Mouse (Mus musculus): Measurements from ENCODE around the gene Tmprss5. TPM values are rescaled to one million over a fixed set of nuclear protein-coding genes. Genes with fewer than 3 reads are reported as not detected.
A peak's percentile ranks its signal among the peaks of the same experiment; 100 is the strongest.

Gene Tmprss5
- not detected in 2 replicates for polyA plus RNA-seq (2015; fragmentation: Nextera tagmentation; extraction: Ambion mirVana)

DNA sequence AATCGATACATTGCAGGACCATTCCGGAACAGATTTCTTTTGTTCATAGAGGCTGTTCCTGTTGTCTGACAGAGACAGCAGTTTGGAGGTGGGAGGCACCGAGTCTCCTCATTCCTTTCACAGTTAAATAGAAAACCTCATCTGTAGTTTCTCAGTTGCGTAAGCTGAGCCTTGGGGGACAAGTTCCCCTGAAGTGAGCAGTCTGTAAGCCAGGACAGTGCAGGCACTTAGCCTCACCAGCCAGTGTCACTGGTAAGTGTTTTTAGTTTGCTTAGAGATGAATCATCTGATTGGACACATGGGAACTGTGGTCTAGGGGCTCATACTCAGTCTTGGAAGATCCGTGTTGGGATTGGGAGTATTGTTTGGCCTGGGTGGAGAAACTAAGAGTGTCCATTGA is at the start of gene Tmprss5:
TSS of gene Tmprss5 (plus strand) at position 154 of the 400 bp plus-strand sequence.
- H3K9me3 ChIP-seq (replicated peaks) = no peaks in the 10 kb centered on the region
- WGBS (ENCODE audit: insufficient replicate concordance) = 78% methylated on average over 5 of the region's 5 CpGs
- no peak within 1 kb of the TSS for H3K4me3 ChIP-seq (replicated peaks)
- H3K27me3 ChIP-seq = no peaks in the 10 kb centered on the region
- no peak within 1 kb of the TSS for H3K27ac ChIP-seq (replicated peaks)
- H3K4me2 ChIP-seq = no peak within 1 kb of the TSS
- peaks cover 53% of the 10 kb centered on the region for H3K36me3 ChIP-seq (replicated peaks)
- ATAC-seq (ENCODE audit: insufficient read depth) = no peak
- H3K4me1 ChIP-seq (replicated peaks) = no peaks in the 10 kb centered on the region
- no peak within 1 kb of the TSS for H3K9ac ChIP-seq

DNA sequence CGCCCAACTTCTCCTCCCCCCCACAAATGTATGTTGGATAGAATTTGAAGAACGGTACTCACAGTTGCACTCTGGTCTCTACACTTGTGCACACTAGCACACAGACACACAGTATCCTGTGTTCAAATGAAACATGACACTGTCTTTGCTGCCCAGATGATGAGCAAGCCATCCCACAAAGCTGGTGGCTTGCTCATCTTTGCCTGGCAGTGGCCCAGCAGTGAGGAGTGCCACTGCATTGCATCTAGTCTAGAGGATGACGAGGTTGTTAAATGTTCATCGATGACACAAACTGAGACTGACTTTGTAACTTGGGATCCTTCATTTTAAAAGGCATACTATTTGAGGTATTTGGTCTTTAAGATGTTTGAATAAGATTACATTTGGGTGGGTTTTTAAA is 46.3 kb upstream of the Tmprss5 start:
- Histone ChIP-seq H3K27me3 (no peaks in the 10 kb centered on the region), H3K9me3 (replicated peaks) (no peaks in the 10 kb centered on the region), H3K4me3 (replicated peaks) (no peak overlapping the region), H3K4me1 (replicated peaks) (no peaks in the 10 kb centered on the region), H3K27ac (replicated peaks) (no peak overlapping the region), H3K9ac (no peak overlapping the region), H3K4me2 (no peak overlapping the region), H3K36me3 (replicated peaks) (peaks cover 25% of the 10 kb centered on the region)
- WGBS (ENCODE audit: insufficient replicate concordance) = 72% methylated on average over 4 of the region's 4 CpGs
- ATAC-seq (ENCODE audit: insufficient read depth) = no peak

DNA sequence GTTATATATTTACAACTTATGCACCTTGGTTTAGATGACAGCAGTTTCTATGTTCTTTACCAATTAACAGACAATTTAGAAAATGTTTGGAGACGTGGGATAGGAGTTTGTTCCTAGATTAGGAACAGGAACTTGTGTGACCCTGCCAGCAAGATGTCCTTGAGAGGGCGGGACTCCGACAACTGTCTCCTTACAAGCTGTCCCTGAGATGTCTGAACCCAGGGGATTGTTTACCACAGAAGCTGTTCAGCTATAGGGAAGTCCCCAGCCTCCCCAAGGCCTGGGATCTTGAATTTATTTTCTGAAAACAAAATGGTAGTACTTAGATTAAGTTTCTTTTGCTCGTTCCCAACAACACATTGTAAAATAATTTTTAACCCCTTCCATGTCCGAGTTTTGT is 30.2 kb upstream of the Tmprss5 start:
- WGBS (ENCODE audit: insufficient replicate concordance) = 54% methylated on average over 5 of the region's 5 CpGs
- Histone ChIP-seq H3K9ac (no peak overlapping the region), H3K27me3 (no peaks in the 10 kb centered on the region; the same call in 1 of the 2 replicates), H3K4me2 (no peak overlapping the region), H3K27ac (replicated peaks) (no peak overlapping the region), H3K36me3 (replicated peaks) (no peaks in the 10 kb centered on the region), H3K4me3 (replicated peaks) (no peak overlapping the region), H3K9me3 (replicated peaks) (no peaks in the 10 kb centered on the region), H3K4me1 (replicated peaks) (peaks cover 7% of the 10 kb centered on the region)
- no peak for ATAC-seq (ENCODE audit: insufficient read depth)

DNA sequence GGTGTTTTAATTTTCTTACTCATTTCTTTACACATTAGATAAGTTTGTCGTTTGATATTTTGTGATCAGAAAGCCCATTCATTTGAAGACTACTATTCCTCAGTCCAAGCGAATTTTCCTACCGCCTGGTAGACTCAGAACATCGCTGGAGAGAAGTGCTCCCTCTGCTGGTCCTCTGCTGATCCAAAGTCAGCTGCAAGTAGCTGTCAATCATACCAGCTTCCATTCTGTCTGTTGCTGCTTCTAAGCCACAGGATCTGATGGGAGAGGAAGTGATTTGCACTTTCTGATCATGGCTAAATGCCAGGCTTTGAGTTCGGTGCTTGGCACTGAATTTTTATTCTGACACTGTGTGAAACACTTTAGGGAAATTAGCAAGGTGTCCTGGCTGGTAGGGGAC is 29.7 kb upstream of the Tmprss5 start:
- Histone ChIP-seq H3K4me3 (replicated peaks) (no peak overlapping the region), H3K27me3 (no peaks in the 10 kb centered on the region; the same call in 1 of the 2 replicates), H3K4me1 (replicated peaks) (peaks cover 10% of the 10 kb centered on the region), H3K27ac (replicated peaks) (no peak overlapping the region), H3K9me3 (replicated peaks) (no peaks in the 10 kb centered on the region), H3K4me2 (no peak overlapping the region), H3K36me3 (replicated peaks) (no peaks in the 10 kb centered on the region), H3K9ac (no peak overlapping the region)
- 5% methylated on average over 5 of the region's 5 CpGs for WGBS (ENCODE audit: insufficient replicate concordance)
- ATAC-seq (ENCODE audit: insufficient read depth) = no peak

DNA sequence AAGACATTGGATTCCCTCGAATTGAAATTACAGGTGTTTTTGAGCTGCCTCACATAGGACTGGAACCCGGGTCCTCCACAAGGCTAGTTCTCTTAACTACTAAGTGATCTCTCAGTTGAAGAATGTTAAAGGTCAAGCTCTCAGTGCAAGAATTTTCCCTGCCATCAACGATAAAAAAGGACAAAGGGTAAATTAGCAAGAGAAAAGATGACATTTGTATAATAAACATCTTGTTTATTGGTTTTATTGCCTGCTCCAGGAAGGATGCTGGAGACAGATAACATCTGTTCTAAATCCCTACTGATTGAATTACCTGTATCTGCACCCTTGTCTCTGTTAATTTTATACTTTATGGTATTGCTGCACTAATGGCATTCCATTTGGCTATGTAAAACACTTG is 27.0 kb upstream of the Tmprss5 start:
- H3K9ac ChIP-seq = no peak overlapping the region
- no peaks in the 10 kb centered on the region for H3K9me3 ChIP-seq (replicated peaks)
- ATAC-seq (ENCODE audit: insufficient read depth) = no peak
- H3K27me3 ChIP-seq = no peaks in the 10 kb centered on the region; the same call in 1 of the 2 replicates
- peaks cover 20% of the 10 kb centered on the region for H3K4me1 ChIP-seq (replicated peaks)
- H3K36me3 ChIP-seq (replicated peaks) = peaks cover 15% of the 10 kb centered on the region
- H3K27ac ChIP-seq (replicated peaks) = no peak overlapping the region
- H3K4me2 ChIP-seq = peak overlapping the region; percentile 75; the same call in 1 of the 2 replicates
- H3K4me3 ChIP-seq (replicated peaks) = peak overlapping the region; percentile 80; the same call in 1 of the 2 replicates
- WGBS (ENCODE audit: insufficient replicate concordance) = 64% methylated on average over 3 of the region's 3 CpGs

DNA sequence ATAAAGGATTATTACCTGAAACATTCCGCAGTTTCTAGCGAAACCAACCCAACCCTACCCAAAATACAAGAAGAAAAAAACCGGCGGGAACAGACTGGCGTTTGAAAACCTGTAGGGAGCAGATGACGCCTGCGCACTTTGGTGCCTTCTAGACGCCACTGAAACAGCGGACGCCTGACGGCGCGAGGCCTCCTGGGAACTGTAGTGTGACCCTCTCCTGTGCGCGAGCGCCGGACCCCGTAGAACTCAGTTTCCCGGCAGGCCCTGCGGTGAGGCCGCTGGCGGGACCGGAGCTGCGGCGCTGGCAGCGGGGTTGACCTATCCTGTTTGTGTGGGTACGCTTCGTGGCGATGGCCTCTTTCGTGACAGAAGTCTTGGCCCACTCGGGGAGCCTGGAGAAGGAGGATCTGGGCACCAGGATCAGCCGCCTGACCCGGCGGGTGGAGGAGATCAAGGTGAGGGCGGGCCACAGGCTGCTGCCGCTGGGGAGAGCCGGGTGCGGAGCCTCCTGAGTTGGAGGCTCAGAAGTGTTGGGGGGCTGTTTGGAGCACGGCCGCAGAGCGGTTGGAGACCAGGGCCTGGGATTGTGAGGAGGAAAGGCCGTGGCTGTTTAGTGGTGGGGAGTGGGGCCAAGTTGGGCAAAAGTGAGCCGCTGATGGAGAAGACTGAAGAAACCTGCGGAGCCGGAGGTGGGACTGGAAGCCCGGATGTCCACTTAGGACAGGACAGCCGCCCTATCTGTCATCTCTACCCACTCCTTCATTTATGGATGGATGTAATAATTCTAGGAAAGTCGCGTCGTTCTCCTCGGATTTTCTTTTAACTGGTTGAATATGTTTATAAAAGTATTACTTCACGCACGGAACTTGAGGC is 25.5 kb upstream of the Tmprss5 start, which contains the start of gene Zw10:
TSS of gene Zw10 (plus strand) at position 281 of the 873 bp plus-strand sequence.
- WGBS (ENCODE audit: insufficient replicate concordance) = under 1% methylated on average over 53 of the region's 53 CpGs
- peaks cover 26% of the 10 kb centered on the region for H3K36me3 ChIP-seq (replicated peaks)
- peak within 1 kb of the TSS; percentile 80 for H3K4me3 ChIP-seq (replicated peaks)
- peak within 1 kb of the TSS; percentile 75 for H3K4me2 ChIP-seq
- H3K27me3 ChIP-seq = no peaks in the 10 kb centered on the region; the same call in 1 of the 2 replicates
- peak within 1 kb of the TSS; percentile 70 for H3K27ac ChIP-seq (replicated peaks)
- ATAC-seq (ENCODE audit: insufficient read depth) = peak; percentile 99
- peaks cover 20% of the 10 kb centered on the region for H3K4me1 ChIP-seq (replicated peaks)
- no peaks in the 10 kb centered on the region for H3K9me3 ChIP-seq (replicated peaks)
- H3K9ac ChIP-seq = peak within 1 kb of the TSS; percentile 87

DNA sequence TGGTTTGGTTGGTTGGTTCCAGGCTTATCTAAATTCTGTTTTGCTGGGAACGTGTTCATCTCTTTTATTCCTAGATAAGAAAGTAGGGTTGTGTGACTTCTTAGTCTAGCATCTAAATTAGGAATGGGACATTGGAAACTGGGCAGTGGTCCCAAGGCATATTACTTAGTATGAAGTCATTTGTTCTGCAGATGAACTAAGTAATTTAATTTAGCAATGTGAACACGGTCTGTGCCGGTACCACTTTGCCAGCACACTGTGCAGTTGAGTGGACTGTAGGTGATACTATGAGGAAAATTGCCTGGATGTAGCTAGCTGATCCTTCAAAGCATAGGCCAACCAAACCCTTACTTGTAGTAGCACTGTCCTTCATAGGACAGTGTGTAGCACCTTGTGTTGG is 4.2 kb upstream of the Tmprss5 start:
- no peaks in the 10 kb centered on the region for H3K4me1 ChIP-seq (replicated peaks)
- H3K9ac ChIP-seq = no peak overlapping the region
- H3K4me3 ChIP-seq (replicated peaks) = no peak overlapping the region
- ATAC-seq (ENCODE audit: insufficient read depth) = no peak
- H3K27ac ChIP-seq (replicated peaks) = no peak overlapping the region
- WGBS (ENCODE audit: insufficient replicate concordance) = 84% methylated on average over 3 of the region's 3 CpGs
- no peaks in the 10 kb centered on the region for H3K27me3 ChIP-seq
- H3K9me3 ChIP-seq (replicated peaks) = no peaks in the 10 kb centered on the region
- peaks cover 87% of the 10 kb centered on the region for H3K36me3 ChIP-seq (replicated peaks)
- H3K4me2 ChIP-seq = no peak overlapping the region

DNA sequence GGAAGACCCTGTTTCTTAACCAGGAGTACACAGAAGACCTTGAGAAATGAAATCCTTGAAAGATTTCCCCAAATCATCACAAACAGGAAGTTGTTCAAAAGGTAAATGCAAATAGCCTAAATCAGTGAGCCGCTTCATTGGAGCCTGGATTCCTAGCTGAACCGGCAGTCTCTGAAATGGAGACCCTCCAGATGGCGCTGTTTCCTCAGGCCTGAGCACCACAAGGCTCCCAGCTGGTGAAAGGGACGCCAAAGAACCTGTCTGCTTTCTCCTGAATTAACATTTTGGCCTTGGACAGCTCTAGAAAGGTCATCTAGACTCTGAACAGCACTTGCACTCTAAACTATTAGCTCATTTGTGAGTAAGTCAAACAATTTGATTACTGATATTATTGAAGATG is 501 bp downstream of the Tmprss5 start:
- Histone ChIP-seq H3K36me3 (replicated peaks) (peaks cover 49% of the 10 kb centered on the region), H3K4me3 (replicated peaks) (no peak overlapping the region), H3K27ac (replicated peaks) (no peak overlapping the region), H3K4me1 (replicated peaks) (no peaks in the 10 kb centered on the region), H3K4me2 (no peak overlapping the region), H3K9me3 (replicated peaks) (no peaks in the 10 kb centered on the region), H3K9ac (no peak overlapping the region), H3K27me3 (no peaks in the 10 kb centered on the region)
- no peak for ATAC-seq (ENCODE audit: insufficient read depth)
- 25% methylated on average over 4 of the region's 4 CpGs for WGBS (ENCODE audit: insufficient replicate concordance)

DNA sequence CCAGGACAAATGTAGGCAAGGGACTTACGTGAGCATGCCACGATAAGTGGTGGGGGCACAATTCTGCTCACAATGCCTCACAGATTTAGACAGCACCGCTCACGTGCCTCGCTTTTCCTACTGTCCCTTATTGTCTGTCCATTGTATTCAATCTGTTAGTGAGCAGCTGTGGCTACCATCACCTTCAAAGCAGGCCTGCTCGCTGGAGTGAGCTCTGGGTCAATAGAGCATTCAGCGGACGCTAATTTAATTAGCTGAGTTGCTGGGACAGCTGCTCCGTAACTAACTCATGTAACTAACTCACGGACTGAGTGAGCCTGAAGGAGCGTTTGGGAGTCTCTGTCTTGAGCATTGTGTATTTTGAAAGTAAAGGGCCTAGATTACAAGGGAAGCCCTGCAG is 6.3 kb downstream of the Tmprss5 start:
- Histone ChIP-seq H3K4me2 (no peak overlapping the region), H3K9me3 (replicated peaks) (no peaks in the 10 kb centered on the region), H3K36me3 (replicated peaks) (0 out of 2 replicates have a peak, but pooled peaks cover 6% of the 10 kb centered on the region), H3K4me1 (replicated peaks) (no peaks in the 10 kb centered on the region), H3K9ac (no peak overlapping the region), H3K27ac (replicated peaks) (no peak overlapping the region), H3K4me3 (replicated peaks) (no peak overlapping the region), H3K27me3 (no peaks in the 10 kb centered on the region)
- WGBS (ENCODE audit: insufficient replicate concordance) = 69% methylated on average over 11 of the region's 11 CpGs
- ATAC-seq (ENCODE audit: insufficient read depth) = no peak

DNA sequence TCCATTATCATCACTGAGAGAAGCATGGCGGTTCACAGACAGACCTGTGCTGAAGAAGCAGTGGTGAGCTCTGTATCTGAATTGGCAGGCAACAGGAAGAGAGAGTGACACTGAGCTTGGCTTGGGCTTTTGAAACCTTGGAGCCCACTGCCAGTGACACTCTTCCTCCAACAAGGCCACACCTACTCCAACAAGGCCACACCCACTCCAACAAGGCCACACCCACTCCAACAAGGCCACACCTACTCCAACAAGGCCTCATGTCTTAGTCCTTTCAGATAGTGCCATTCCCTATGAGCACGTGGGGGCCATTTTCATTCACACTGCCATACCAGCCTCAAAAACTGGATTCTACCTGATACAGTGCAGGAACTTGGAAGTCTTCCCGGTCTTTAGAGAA is 17.8 kb downstream of the Tmprss5 start:
- Histone ChIP-seq H3K36me3 (replicated peaks) (no peaks in the 10 kb centered on the region), H3K4me2 (no peak overlapping the region), H3K9ac (no peak overlapping the region), H3K9me3 (replicated peaks) (no peaks in the 10 kb centered on the region), H3K4me3 (replicated peaks) (no peak overlapping the region), H3K27me3 (no peaks in the 10 kb centered on the region), H3K27ac (replicated peaks) (no peak overlapping the region), H3K4me1 (replicated peaks) (0 out of 2 replicates have a peak, but pooled peaks cover 5% of the 10 kb centered on the region)
- 80% methylated on average over 3 of the region's 3 CpGs for WGBS (ENCODE audit: insufficient replicate concordance)
- no peak for ATAC-seq (ENCODE audit: insufficient read depth)

DNA sequence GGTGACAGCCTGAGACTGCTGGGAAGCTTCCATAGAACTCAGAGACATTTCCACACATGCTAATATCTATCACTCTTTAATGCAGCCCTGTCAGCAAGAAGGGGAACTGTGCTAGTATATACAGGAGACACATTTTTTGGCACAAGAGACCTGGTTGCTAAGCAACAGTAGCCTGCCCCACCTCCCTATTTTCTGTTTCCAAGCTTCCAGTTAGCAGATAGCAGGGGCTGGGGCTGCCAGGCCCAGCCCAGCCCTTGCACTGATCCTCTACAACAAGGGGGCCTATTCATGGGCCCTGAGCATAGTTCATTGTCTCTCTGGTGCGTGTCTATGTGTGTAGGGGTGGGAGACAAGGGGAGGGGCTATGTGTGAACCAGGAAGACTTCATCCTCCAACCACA is 21.3 kb downstream of the Tmprss5 start:
- H3K9ac ChIP-seq = no peak overlapping the region
- no peak for ATAC-seq (ENCODE audit: insufficient read depth)
- H3K27ac ChIP-seq (replicated peaks) = no peak overlapping the region
- no peak overlapping the region for H3K4me2 ChIP-seq
- H3K4me1 ChIP-seq (replicated peaks) = no peaks in the 10 kb centered on the region
- no peaks in the 10 kb centered on the region for H3K27me3 ChIP-seq
- no peak overlapping the region for H3K4me3 ChIP-seq (replicated peaks)
- 43% methylated on average over 1 of the region's 1 CpGs for WGBS (ENCODE audit: insufficient replicate concordance)
- no peaks in the 10 kb centered on the region for H3K9me3 ChIP-seq (replicated peaks)
- H3K36me3 ChIP-seq (replicated peaks) = no peaks in the 10 kb centered on the region
